Mouse (Mus musculus): ENCODE results near the gene Rpl15. TPM values are rescaled to one million over a fixed set of nuclear protein-coding genes. Genes with fewer than 3 reads are reported as not detected.
"Not testable (repeated sequence)": the region's sequence is repeated elsewhere in the genome, so short reads cannot be mapped to it uniquely, and the experiment has no call there.

The Rpl15 gene
- total RNA-seq, 2 experiments from 2014 or later = 2,291 to 2,511 TPM

- ATAC-seq (replicated peaks; ENCODE audit: low FRiP score, low TSS enrichment, poor library complexity, severe bottlenecking) = peak; percentile 80
These were observed 7.8 kb downstream of the Rpl15 start for GRCm38 (mm10) chr14:18263427-18263826.

GRCm38 (mm10) chr14:18261203-18261602 is 10.0 kb downstream of the Rpl15 start:
- ATAC-seq (replicated peaks; ENCODE audit: low FRiP score, low TSS enrichment, poor library complexity, severe bottlenecking) = no peak

GRCm38 (mm10) chr14:18242638-18243130 is 28.5 kb downstream of the Rpl15 start:
- no peak for ATAC-seq (replicated peaks; ENCODE audit: low FRiP score, low TSS enrichment, poor library complexity, severe bottlenecking)

GRCm38 (mm10) chr14:18241786-18242185 is 29.4 kb downstream of the Rpl15 start:
- no peak for ATAC-seq (replicated peaks; ENCODE audit: low FRiP score, low TSS enrichment, poor library complexity, severe bottlenecking)

- ATAC-seq (replicated peaks; ENCODE audit: low FRiP score, low TSS enrichment, poor library complexity, severe bottlenecking) = no peak
These were observed 31.1 kb downstream of the Rpl15 start for GRCm38 (mm10) chr14:18240132-18240531.

- peak; percentile 81 for ATAC-seq (replicated peaks; ENCODE audit: low FRiP score, low TSS enrichment, poor library complexity, severe bottlenecking)
These were observed 32.1 kb downstream of the Rpl15 start, which contains the start of gene Nr1d2 for GRCm38 (mm10) chr14:18238750-18239731. TSS of gene Nr1d2 (minus strand) at chr14:18239127.

- ATAC-seq (replicated peaks; ENCODE audit: low FRiP score, low TSS enrichment, poor library complexity, severe bottlenecking) = peak; percentile 81
These were observed 33.0 kb downstream of the Rpl15 start for GRCm38 (mm10) chr14:18238131-18238749.

- no peak for ATAC-seq (replicated peaks; ENCODE audit: low FRiP score, low TSS enrichment, poor library complexity, severe bottlenecking)
These were observed 33.8 kb downstream of the Rpl15 start for GRCm38 (mm10) chr14:18237381-18237780.

- ATAC-seq (replicated peaks; ENCODE audit: low FRiP score, low TSS enrichment, poor library complexity, severe bottlenecking) = not testable (repeated sequence)
These were observed 34.5 kb downstream of the Rpl15 start for GRCm38 (mm10) chr14:18236496-18237235.

GRCm38 (mm10) chr14:18233981-18234960 is 36.9 kb downstream of the Rpl15 start:
- ATAC-seq (replicated peaks; ENCODE audit: low FRiP score, low TSS enrichment, poor library complexity, severe bottlenecking) = no peak

- no peak for ATAC-seq (replicated peaks; ENCODE audit: low FRiP score, low TSS enrichment, poor library complexity, severe bottlenecking)
These were observed 38.1 kb downstream of the Rpl15 start for GRCm38 (mm10) chr14:18233076-18233475.

GRCm38 (mm10) chr14:18231866-18232265 is 39.3 kb downstream of the Rpl15 start:
- not testable (repeated sequence) for ATAC-seq (replicated peaks; ENCODE audit: low FRiP score, low TSS enrichment, poor library complexity, severe bottlenecking)

GRCm38 (mm10) chr14:18229751-18230150 is 41.4 kb downstream of the Rpl15 start:
- ATAC-seq (replicated peaks; ENCODE audit: low FRiP score, low TSS enrichment, poor library complexity, severe bottlenecking) = not testable (repeated sequence)

GRCm38 (mm10) chr14:18226181-18226580 is 45.0 kb downstream of the Rpl15 start:
- ATAC-seq (replicated peaks; ENCODE audit: low FRiP score, low TSS enrichment, poor library complexity, severe bottlenecking) = not testable (repeated sequence)

GRCm38 (mm10) chr14:18225431-18225830 is 45.8 kb downstream of the Rpl15 start:
- ATAC-seq (replicated peaks; ENCODE audit: low FRiP score, low TSS enrichment, poor library complexity, severe bottlenecking) = not testable (repeated sequence)

GRCm38 (mm10) chr14:18221977-18222376 is 49.2 kb downstream of the Rpl15 start:
- ATAC-seq (replicated peaks; ENCODE audit: low FRiP score, low TSS enrichment, poor library complexity, severe bottlenecking) = no peak

Measured in megakaryocyte-erythroid progenitor cell, adult 5-6 weeks (primary cell).